Mouse (Mus musculus) monocyte, adult 2 months (primary cell): ENCODE measurements around the gene Atf3.

Experiments used
- DNase-seq, 2 experiments: peaks; one replicate each; pipeline ENCODE4 v3.0.0; 2022; ENCODE audit warnings: low spot score in 2 of 2, low read depth in 1 of 2

The Atf3 gene

DNA sequence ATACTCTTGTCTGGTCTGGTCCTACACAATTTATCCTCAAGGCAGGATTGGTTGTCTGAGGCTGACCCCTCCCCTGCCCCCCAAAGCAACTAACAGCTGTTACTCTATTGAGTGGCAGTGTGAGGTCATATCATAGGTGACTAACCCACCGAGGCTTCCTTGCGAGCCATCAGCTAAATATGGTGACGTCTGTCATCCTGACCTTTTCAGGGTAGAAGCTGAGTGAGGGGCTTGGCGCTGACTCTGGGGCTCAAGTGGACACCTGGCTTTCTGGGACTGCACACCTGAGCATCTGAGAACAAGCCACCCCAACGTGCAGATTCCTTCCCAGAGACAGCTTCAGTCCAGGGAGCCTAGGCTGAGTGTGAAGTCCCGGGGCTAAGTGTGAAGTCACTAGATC lies at the start of gene Atf3:
TSS of gene Atf3 (minus strand) at position 101 of the 400 bp plus-strand sequence.
- DNase-seq = no peak

- DNase-seq = no peak
These were observed 49.3 kb upstream of the Atf3 start for GRCm38 (mm10) chr1:191267162-191267561.

DNA sequence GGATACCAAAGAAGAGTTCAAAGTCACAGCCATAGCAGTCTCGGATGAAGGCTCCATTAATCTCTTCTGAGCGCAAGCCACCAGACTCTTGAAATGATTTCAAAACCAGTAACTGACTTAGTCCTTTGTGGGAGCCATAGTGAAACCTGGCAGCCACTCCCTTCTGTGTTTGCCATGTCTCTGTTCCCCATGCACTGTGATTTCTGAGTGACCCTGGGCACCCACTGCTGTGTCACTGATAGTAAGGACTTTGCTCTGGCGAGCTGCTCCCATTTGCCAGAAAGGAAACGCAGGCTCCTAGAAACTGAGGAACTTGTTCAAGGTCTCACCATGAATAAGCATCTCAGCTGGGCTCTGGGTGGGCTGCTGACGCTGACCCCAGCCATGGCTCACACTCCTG lies 45.6 kb upstream of the Atf3 start:
- DNase-seq = no peak

DNA sequence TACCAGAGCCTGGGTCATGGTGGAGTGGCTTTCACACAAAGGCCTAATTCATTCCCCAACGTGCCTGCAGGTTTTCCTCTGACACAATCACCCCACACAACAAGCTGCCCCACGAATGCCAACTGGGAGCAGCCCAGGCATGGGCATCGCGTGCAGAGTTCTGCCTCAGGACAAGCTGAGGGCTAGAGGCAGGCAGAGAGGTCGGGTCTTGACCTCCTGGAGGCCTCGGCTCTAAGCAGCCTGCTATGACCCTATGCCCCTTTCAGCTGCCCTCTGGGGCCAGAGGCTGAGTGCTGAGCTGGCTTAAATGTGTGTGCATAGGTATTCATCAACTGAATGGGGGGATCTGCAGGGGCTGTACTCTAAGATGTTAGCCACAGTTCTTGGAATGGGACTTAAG lies 44.0 kb upstream of the Atf3 start:
- no peak for DNase-seq

GRCm38 (mm10) chr1:191259661-191260060 lies 41.8 kb upstream of the Atf3 start:
- DNase-seq = no peak

GRCm38 (mm10) chr1:191259121-191259520 lies 41.3 kb upstream of the Atf3 start:
- no peak for DNase-seq

DNA sequence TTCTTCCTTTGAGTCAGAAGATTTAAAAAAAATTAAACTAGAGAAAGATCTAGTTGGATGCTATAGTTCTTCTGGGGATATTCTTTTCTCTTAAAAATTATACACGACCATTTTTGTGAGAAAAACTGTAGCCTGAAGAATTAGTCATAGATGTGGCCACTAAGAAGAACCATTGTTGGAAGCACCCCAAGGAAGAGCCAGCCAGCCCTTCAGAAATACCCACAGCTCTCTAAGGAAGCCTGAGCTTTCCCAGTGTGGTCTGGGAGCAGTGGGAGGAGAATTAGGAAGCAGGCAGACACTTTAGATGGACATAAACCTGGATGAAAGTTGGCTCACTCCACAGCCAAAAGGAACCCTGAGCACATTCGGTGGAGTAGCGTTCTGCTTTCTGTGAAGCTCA lies 40.7 kb upstream of the Atf3 start:
- DNase-seq = no peak

DNA sequence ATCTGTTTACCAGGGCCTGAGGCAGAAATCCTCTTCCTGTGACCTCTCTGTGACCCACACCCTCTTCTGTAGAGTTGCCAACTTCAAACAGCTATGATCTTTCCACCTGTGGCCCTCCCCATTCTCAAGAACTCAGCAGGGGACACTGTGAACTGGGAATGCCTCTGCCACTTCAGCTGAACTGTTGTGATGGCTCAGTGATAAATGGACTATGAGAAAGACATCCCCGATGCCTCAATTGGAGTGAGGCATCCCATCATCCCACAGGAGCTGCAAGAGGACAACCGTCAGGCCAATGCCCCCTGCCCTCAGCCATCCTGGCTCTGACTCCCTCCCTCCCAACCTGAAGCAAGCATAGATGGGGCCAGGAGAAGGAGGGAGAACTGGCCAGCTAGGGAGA lies 40.1 kb upstream of the Atf3 start:
- DNase-seq = no peak

- DNase-seq = no peak
These were observed 39.5 kb upstream of the Atf3 start for GRCm38 (mm10) chr1:191257351-191257771.

DNA sequence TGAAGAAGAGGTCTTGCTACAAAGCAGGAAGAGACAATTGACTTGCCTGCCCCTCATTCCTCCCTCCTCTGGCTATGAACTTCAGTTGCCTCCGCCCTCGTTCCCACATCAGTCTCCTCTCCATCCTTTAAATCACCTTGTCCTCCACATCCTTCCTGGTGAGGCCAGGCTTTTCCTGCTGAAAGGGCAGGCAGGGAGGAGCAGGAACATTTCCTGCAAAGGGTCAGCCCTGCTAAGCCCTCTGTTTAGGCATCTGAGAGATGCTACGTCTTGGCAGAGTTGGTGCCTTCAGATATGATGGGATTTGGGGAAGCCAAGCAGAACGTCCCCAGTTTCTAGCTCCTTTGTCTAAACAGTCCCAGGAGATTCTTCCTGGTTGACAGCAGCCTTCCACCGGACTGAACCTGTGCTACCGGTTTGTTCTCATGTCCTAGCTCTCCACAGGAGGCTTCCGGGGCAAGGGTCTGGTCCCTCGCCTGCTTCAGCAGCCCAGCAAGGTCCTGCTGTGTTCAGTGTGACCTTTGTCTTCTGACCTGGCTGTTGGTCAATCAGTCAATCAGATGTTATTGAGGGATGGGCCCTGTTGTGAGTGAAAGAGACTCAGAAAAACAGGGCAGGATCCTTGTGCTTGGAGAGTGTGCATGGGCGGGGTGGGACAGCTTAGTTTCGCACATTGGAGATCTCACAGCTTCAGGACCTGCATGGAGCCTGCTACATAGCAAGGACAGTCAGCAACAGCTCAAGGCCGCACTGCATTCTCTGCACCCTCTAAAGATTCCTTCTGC lies 38.9 kb upstream of the Atf3 start:
- no peak for DNase-seq

- no peak for DNase-seq
These were observed 38.3 kb upstream of the Atf3 start for GRCm38 (mm10) chr1:191256134-191256533.

GRCm38 (mm10) chr1:191254448-191254847 lies 36.6 kb upstream of the Atf3 start:
- no peak for DNase-seq

GRCm38 (mm10) chr1:191253636-191254035 lies 35.8 kb upstream of the Atf3 start:
- no peak for DNase-seq

- peak; percentile 51 to 56 for DNase-seq
These were observed 32.1 kb upstream of the Atf3 start for GRCm38 (mm10) chr1:191249975-191250374.

GRCm38 (mm10) chr1:191248423-191248822 lies 30.6 kb upstream of the Atf3 start:
- DNase-seq = no peak

- no peak for DNase-seq
These were observed 29.7 kb upstream of the Atf3 start for GRCm38 (mm10) chr1:191247561-191247960.

DNA sequence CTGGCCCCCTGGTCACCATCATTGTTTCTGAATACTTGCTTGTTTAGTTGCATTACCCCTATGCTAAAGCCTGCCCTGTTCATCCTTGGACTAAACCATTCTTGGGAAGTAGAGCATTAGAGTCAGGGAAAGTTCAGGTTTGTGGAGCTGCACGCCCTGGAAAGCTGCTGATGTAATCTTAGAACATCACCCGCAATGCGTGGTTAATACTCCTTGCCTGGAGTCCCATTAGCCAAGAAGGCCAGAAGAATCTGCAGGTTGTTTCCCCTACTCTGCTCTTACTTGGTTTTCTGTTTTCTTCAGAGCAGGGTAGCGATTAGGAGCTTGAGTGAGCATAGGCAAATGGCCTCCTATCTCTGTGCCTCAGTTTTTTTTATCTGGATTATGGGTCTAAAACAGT lies 26.0 kb upstream of the Atf3 start:
- no peak for DNase-seq

DNA sequence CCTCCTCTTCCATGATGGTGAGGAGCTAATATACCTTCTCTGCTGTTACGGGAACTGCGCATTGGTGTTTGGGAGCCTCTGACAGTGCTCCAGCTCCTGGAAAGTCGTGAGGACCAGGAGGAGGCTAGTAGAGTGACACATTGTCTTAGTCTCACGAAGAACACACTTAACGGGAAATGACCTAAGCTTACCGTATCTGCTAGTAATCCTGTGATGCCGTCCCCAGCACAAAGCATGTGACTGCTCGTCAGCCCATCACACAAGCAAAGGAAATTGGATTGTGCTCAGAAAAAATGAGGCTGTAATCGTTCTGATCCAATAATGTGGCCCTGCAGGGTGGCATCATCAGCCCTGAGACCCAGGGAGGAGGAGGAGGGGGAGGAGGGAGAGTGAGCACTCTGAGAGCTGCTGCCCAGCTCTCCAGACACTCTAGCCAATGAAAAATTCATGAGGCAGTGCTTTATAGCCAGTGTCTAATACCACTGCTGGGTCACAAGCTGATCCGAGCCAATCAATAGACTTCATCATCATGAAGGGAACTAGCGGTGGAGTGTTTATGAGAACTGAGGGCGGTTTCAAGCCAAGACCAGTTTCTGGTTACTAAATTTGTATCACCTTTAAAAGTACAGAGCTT lies 24.3 kb upstream of the Atf3 start:
- no peak for DNase-seq

DNA sequence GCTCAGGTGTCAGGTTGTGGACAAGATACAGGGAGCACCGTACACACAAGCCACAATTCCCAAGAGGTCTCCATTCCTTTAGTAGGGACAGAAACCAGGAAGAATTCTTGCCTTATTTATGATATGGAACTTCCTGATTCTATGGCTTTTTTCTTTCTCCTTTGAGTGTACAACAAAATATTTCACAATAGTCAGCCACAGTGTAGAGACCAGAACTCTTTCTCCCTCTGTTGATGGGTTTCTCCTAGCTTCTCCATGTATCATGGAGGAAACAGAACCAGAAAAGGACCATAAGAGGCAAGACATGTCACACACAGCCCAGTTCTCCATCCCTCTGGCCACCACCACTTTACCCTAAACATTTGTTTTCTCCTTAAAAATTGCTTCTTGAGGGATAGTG lies 23.7 kb upstream of the Atf3 start:
- no peak for DNase-seq

DNA sequence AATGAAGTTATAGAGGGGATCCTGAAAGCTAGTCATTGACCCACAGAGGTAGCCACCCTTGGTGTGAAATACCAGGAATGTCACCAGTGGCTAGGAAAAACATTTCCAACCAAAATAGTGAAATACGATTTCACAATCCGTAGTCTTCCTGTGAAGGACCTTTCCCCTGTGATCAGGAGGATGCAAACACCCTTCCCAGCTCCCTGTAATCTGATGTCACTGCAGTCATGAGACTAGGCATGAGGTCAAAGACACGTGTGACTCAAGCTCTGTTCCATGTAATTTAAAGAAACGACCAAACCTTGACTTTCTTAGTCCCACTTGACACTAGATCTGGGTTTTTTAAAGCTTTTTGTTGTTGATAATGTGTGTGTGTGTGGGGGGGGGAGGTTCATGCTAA lies 21.8 kb upstream of the Atf3 start:
- DNase-seq = no peak

DNA sequence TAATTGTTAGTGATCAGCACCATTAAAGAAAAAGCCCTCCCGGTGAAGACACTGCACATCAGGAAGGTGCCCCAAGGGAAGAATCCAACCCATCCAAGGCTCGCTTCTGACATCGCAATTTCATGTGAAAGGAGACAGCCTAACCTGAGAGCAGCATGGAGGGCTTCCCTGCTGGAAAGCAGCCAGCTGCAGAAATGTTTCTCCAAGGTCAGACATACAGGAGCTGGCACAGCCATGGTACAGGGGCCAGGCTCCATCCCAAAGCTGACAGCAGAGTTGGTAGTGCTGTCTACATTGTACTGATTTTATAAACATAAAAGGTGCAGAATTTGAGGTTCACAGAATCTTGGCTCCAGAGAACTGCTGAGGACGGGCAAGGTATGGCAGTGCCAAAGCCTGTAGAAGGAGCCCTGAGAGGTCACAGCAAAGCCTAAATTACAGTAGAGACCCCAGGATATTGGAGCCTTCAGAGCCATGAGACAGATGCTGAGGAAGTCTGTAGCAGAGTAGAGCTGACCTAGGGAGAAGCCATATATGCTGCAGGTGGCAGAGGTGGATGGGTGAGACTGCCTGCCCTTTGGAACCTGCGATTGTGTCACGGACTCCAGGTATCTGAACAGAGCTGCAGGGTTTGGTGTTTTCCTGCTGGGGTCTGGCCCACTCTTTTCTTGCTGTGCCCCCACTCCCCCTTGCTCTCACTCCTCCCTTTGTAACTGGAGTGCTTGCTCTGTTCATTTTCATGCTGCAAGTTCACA lies 18.1 kb upstream of the Atf3 start:
- DNase-seq = no peak

- DNase-seq = no peak
These were observed 17.0 kb upstream of the Atf3 start for GRCm38 (mm10) chr1:191234837-191235236.
